Mouse (Mus musculus) olfactory bulb, adult 2 months (tissue): ENCODE measurements around the gene Gm28557. TPM values are rescaled to one million over a fixed set of nuclear protein-coding genes. Genes with fewer than 3 reads are reported as not detected.

Experiments used
- H3K27ac ChIP-seq: fragments of 200-500 bp; 2 replicates; pipeline ENCODE4 v1.5.1; 2012; ENCODE audit warnings: low read depth, low read length; ENCODE audit not compliant: insufficient read depth
- H3K4me1 ChIP-seq: fragments of 200-500 bp; 2 replicates; pipeline ENCODE4 v1.6.1; 2012; ENCODE audit warnings: low read length; ENCODE audit not compliant: control insufficient read depth, insufficient read depth
- H3K4me3 ChIP-seq: fragments of 200-500 bp; 2 replicates; pipeline ENCODE4 v1.5.1; 2012; ENCODE audit warnings: mild to moderate bottlenecking, low read depth, low read length, moderate library complexity; ENCODE audit not compliant: insufficient read depth
- CTCF ChIP-seq: fragments of 200-500 bp; IDR thresholded peaks from 2 replicates; pipeline ENCODE4 v1.5.1; 2012; ENCODE audit warnings: low read depth, mild to moderate bottlenecking, low read length, moderate library complexity; ENCODE audit not compliant: insufficient read depth
- POLR2A ChIP-seq: fragments of 200-500 bp; IDR thresholded peaks from 2 replicates; pipeline ENCODE4 v1.6.1; 2012; ENCODE audit warnings: mild to moderate bottlenecking, low read depth, low read length, moderate library complexity; ENCODE audit not compliant: insufficient read depth
- whole genome bisulfite sequencing: fragments of 180-500 bp; shearing (Covaris S2); methylation state at CpG from one replicate; pipeline ENCODE4 v1.1.7; 2018; 5-methylcytosine and 5-hydroxymethylcytosine counted together
- polyA plus RNA-seq: library from polyadenylated mRNA; stranded (reverse); fragments of >200 nt; gene quantifications from 2 replicates; pipeline ENCODE4 v1.2.4, GENCODE M21; 2012; ENCODE audit warnings: low replicate concordance; ENCODE audit not compliant: missing spikeins, insufficient read depth, insufficient read length

Gene Gm28557
- polyA plus RNA-seq, 1 experiment: not detected

GRCm38 (mm10) chr13:67060786-67061358 is 47.5 kb downstream of the Gm28557 start, which contains the start of gene Zfp712:
Gene Zfp712, minus strand, starts transcription at chr13:67061170.
- Histone ChIP-seq H3K27ac (no peak within 1 kb of the TSS), H3K4me1 (no peaks in the 10 kb centered on the region; the same call in 1 of the 2 replicates), H3K4me3 (peak within 1 kb of the TSS; percentile 78)
- under 1% methylated on average over 27 of the region's 27 CpGs for WGBS
- TF ChIP-seq POLR2A (peak; percentile 37; the same call in 1 of the 2 replicates), CTCF (no peak)

GRCm38 (mm10) chr13:67060161-67060785 is 48.1 kb downstream of the Gm28557 start:
- Histone ChIP-seq H3K27ac (no peak overlapping the region), H3K4me1 (no peaks in the 10 kb centered on the region; the same call in 1 of the 2 replicates), H3K4me3 (peak overlapping the region; percentile 78)
- no peak for TF ChIP-seq CTCF
- TF ChIP-seq POLR2A: no peak
- 4% methylated on average over 12 of the region's 12 CpGs for WGBS

Other genes starting within 250 kb of the Gm28557 start
- not detected in 2 replicates for gene Gm10767, start 203.7 kb downstream of the Gm28557 start, polyA plus RNA-seq
- gene Zfp712, start 47.4 kb downstream of the Gm28557 start, polyA plus RNA-seq: not detected in 2 replicates
- gene Zfp708, start 10.6 kb downstream of the Gm28557 start, polyA plus RNA-seq: not detected in 2 replicates
- gene Rslcan18, start 7.7 kb upstream of the Gm28557 start, polyA plus RNA-seq: not detected in 2 replicates
- gene Zfp759, start 13.1 kb upstream of the Gm28557 start, polyA plus RNA-seq: not detected in 2 replicates
- not detected in 2 replicates for gene Rsl1, start 64.6 kb upstream of the Gm28557 start, polyA plus RNA-seq
- gene Zfp455, start 85.9 kb upstream of the Gm28557 start, polyA plus RNA-seq: not detected in 2 replicates
- gene Zfp458, start 169.9 kb upstream of the Gm28557 start, polyA plus RNA-seq: not detected in 2 replicates
- not detected in 2 replicates for gene Zfp457, start 197.9 kb upstream of the Gm28557 start, polyA plus RNA-seq
- gene Zfp595, start 224.0 kb upstream of the Gm28557 start, polyA plus RNA-seq: not detected in 2 replicates